Mouse (Mus musculus) left cerebral cortex, postnatal 36 days (tissue): ENCODE results near the gene Taok2. TPM values are rescaled to one million over a fixed set of nuclear protein-coding genes. Genes with fewer than 3 reads are reported as not detected.

Experiments used
- DNase-seq, 2 experiments: peaks; one replicate each; pipeline ENCODE4 v3.0.0; 2021 to 2022; ENCODE audit warnings: low spot score in 2 of 2, mixed read lengths in 1 of 2
- intact Hi-C: fragments of 180-260 bp; cut with DNase I; formaldehyde crosslinking; loops from one replicate; pipeline ENCODE4 v1.15.1; 2025
- total RNA-seq, 2 experiments: library from RNA; stranded (reverse); gene quantifications; 2 replicates each; pipeline ENCODE4 v1.2.3; 2021

Taok2 gene
- total RNA-seq, 2 experiments from 2014 or later: 152 to 156 TPM

- DNase-seq: no peak
- intact Hi-C loops: no loop called here
Observed at GRCm38 (mm10) chr7:126845516-126845915, 39.0 kb downstream of the Taok2 start.

GRCm38 (mm10) chr7:126843276-126843675 is 41.2 kb downstream of the Taok2 start:
- intact Hi-C loops: no loop called here
- DNase-seq: no peak

DNA sequence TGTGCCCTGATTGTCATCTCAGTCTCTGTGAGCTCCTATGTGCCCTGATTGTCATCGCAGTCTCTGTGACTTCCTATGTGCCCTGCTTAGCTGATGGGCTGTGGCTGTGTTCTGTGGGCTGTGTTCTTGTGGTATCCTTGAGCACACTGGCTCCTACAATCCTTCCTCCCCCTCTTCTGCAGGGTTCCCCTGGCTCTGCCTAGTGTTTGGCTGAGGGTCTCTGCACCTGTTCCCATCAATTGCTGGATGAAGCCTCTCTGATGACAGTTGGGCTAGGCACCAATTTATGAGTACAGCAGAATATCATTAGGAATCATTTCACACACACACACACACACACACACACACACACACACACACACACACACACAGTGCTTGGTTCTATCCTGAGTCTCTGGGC is 51.2 kb downstream of the Taok2 start:
- DNase-seq: no peak
- intact Hi-C loops: no loop called here

- intact Hi-C loops: loop anchor here (1.0 kb wide), 1 partner anchor 30 kb away; the partner anchor contains the start of gene Ino80e
- peak; percentile 71 to 73 for DNase-seq
Observed at GRCm38 (mm10) chr7:126832036-126832598, 52.4 kb downstream of the Taok2 start.

DNA sequence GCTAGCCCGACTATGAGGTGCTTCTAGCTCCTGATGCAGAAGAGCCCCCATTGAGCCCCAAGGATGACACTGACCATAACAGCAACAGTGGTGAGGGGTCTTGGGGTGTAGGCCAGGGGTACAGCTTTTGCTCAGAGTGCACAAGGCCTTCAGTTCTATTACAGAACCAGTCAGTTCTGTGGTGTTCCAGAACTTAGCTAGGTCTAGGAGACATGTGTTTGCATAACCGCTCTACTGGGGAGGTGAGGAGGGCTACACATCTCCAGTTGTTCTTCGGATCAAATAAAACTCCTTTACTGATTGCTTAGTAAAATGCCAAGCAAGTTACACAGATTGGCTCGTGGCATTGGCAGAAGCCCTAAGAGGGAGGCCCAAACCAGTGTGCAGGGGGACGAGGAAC is 53.0 kb downstream of the Taok2 start, which contains the start of gene 4930451I11Rik:
TSS of gene 4930451I11Rik (minus strand) at position 101 of the 400 bp plus-strand sequence.
- intact Hi-C loops: loop anchor here (2.0 kb wide), 1 partner anchor 279 kb away; no protein-coding TSS in a partner anchor
- DNase-seq: no peak

- intact Hi-C loops: no loop called here
- DNase-seq: no peak
Observed at GRCm38 (mm10) chr7:126825952-126826351, 58.6 kb downstream of the Taok2 start.

- no peak for DNase-seq
- intact Hi-C loops: no loop called here
Observed at GRCm38 (mm10) chr7:126825403-126825802, 59.1 kb downstream of the Taok2 start.

GRCm38 (mm10) chr7:126823940-126824339 is 60.6 kb downstream of the Taok2 start:
- no peak for DNase-seq
- intact Hi-C loops: no loop called here

DNA sequence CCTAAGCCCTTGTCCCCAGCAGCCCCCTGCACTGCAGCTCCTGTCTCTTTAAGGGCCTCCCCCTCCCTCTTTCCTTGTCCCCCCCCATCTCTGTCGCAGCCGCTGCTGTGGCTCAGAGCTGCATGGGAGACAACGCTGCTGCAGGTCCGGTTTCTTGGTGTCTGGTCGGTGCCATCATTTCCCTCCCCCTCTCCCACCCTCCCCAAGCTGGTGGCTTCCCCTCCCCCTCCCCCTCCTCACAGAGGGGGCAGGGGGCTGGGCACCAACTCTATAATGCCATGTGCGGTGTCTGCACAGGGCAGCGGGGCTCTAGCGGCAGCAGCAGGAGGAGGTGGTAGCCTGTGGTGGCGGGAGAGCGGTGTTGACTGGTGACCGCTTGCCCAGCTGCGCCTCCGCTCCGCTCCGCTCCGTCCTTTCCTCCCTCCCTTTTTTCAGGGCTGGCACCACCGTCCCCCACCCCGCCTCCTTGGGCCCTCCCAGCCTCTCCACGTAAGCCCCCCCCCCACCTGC is 61.2 kb downstream of the Taok2 start:
- peak in 1 of 2 experiments; percentile 43 for DNase-seq

GRCm38 (mm10) chr7:126822741-126823140 is 61.8 kb downstream of the Taok2 start:
- intact Hi-C loops: no loop called here
- no peak for DNase-seq

More for the DNA sequence above, 61.2 kb downstream of the Taok2 start:
- intact Hi-C loops: no loop called here

DNA sequence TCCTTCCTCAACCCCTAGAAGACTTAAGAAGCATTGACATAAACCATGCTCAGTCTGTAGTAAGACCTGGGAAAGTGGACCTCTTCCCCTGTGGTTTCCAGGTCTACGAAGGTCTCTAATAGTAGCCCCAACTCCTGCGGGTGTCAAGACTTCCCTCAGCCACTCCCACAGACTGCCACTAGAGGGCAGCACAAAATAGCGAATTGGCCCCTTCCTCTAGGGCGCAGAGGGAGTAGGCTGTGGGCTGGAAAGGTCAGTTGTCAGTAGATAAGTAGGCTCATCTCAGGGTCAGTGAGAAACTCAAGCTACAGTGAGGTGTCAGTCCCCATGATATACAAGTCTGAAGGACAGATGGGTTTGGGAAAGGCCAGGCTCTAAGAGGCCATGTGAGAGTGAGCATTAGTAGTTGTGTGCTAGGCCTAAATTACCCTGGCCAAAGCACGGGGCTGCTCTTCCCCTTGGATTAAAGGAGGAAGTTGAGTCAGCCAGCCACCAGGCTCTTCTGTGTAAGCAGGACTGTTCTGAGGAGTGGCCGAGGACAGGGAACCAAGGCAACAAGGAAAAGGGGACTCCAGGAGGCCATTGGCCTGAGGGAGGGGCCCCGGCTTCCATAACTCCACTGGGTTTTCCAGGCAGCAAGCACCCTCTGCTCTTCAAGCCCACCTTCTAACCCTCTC is 62.5 kb downstream of the Taok2 start:
- DNase-seq: peak; percentile 71 to 78
- intact Hi-C loops: no loop called here

GRCm38 (mm10) chr7:126818818-126819217 is 65.7 kb downstream of the Taok2 start:
- no peak for DNase-seq
- intact Hi-C loops: loop anchor here (10.0 kb wide), 1 partner anchor 366 kb away; no protein-coding TSS in a partner anchor

DNA sequence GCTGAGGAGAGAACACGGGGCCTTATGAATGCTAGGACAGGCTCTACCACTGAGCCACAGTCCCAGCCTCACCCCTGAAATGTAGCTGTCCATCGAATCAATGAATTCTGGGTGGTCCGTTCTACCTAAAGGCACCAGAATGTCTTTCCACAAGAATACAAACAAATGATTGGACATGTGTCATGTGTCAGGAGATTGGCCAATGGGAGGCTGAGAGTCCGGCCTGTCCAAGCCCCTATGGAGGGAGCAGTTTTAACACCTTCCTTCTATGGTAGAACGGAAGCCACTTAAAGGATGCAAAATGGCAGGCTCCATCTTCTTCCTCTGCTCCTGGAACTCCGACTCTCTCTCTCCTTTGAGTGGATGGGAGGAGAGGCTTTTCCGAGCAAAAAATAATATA is 66.9 kb downstream of the Taok2 start:
- no peak for DNase-seq
- intact Hi-C loops: loop anchor here (10.0 kb wide), 1 partner anchor 367 kb away; no protein-coding TSS in a partner anchor

DNA sequence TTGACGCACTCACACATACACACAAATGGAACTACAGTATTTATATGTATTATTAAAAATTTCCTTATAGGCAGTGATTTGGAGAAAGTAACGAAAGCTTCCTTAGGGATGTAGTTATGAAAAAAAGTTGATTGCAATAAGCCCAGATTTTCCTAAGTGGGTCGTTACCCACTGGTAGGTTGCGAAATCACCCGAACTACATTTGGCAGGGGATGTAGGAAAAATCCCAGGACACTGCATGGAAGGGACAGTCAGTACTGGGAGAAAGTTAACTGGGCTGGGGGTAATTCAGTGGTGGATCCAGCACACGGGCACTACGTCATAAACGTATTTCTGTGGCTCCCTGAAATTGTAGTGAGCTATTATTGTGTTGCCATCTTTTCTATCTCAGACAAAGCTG is 68.0 kb downstream of the Taok2 start:
- intact Hi-C loops: loop anchor here (10.0 kb wide), 1 partner anchor 368 kb away; no protein-coding TSS in a partner anchor
- no peak for DNase-seq

DNA sequence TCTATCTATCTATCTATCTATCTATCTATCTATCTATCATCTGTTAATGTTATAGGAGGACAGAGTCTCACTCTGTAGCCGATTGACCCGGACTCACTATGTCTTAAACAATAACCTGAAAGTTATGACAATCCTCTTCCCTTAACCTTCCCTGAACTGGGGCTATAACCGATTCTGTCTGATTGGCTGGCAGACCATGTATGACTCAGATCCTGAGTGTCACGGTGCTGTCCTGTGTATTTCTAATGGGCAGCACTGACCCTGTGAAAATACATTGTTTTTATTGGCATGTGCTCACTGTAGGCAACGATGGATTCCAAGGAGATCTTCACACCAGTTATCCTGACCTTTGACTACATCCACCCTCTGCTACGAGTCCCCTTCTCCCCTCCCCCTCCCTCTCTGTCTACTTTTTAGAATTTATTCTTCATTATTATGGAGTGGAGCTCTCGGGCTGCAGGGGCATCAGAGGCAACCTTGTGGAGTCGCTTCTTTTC is 68.7 kb downstream of the Taok2 start:
- no peak for DNase-seq
- intact Hi-C loops: loop anchor here (10.0 kb wide), 1 partner anchor 369 kb away; no protein-coding TSS in a partner anchor

Other genes starting within 250 kb of the Taok2 start
- 10 to 100 TPM; 27.2 to 38.4 TPM for gene Sgf29, start 235.4 kb downstream of the Taok2 start, total RNA-seq
- gene Sult1a1, start 208.3 kb downstream of the Taok2 start, total RNA-seq: 10 to 100 TPM in 1 of 2 experiments, 1 to 10 TPM in 1; 9.6 to 15.9 TPM
- 100 to 1,000 TPM in 1 of 2 experiments, 10 to 100 TPM in 1; 85.8 to 109 TPM for gene Bola2, start 189.3 kb downstream of the Taok2 start, total RNA-seq
- 10 to 100 TPM; 17.6 to 20.3 TPM for gene Slx1b, start 188.9 kb downstream of the Taok2 start, total RNA-seq
- 100 to 1,000 TPM; 159 to 176 TPM for gene Coro1a, start 176.9 kb downstream of the Taok2 start, total RNA-seq
- 100 to 1,000 TPM; 148 to 172 TPM for gene Mapk3, start 125.1 kb downstream of the Taok2 start, total RNA-seq
- 1 to 10 TPM in 1 of 2 experiments, under 1 TPM in 1; 0.99 to 3.0 TPM for gene Gdpd3, start 118.4 kb downstream of the Taok2 start, total RNA-seq
- gene Ypel3, start 107.7 kb downstream of the Taok2 start, total RNA-seq: 100 to 1,000 TPM; 303 to 345 TPM
- under 1 TPM; 0.54 to 0.68 TPM for gene Tbx6, start 103.2 kb downstream of the Taok2 start, total RNA-seq
- 10 to 100 TPM; 47.5 to 49.9 TPM for gene Ppp4c, start 92.2 kb downstream of the Taok2 start, total RNA-seq
- gene Fam57b, start 87.0 kb downstream of the Taok2 start, total RNA-seq: 10 to 100 TPM; 81.6 to 84.1 TPM
- not detected for gene 4930451I11Rik, start 53.1 kb downstream of the Taok2 start, total RNA-seq
- gene Doc2a, start 37.3 kb downstream of the Taok2 start, total RNA-seq: 10 to 100 TPM; 56.3 to 67.0 TPM
- gene Hirip3, start 22.7 kb downstream of the Taok2 start, total RNA-seq: 10 to 100 TPM; 31.1 to 33.8 TPM
- 10 to 100 TPM; 47.8 to 49.4 TPM for gene Ino80e, start 22.3 kb downstream of the Taok2 start, total RNA-seq
- gene Tmem219, start 38.2 kb upstream of the Taok2 start, total RNA-seq: 10 to 100 TPM; 22.4 to 25.3 TPM
- 100 to 1,000 TPM; 149 to 167 TPM for gene Kctd13, start 44.2 kb upstream of the Taok2 start, total RNA-seq
- 10 to 100 TPM; 47.2 to 53.0 TPM for gene Asphd1, start 64.9 kb upstream of the Taok2 start, total RNA-seq
- 100 to 1,000 TPM; 413 to 414 TPM for gene Sez6l2, start 65.9 kb upstream of the Taok2 start, total RNA-seq
- 100 to 1,000 TPM; 182 to 199 TPM for gene Cdipt, start 91.2 kb upstream of the Taok2 start, total RNA-seq
- not detected for gene Cdiptos, start 91.4 kb upstream of the Taok2 start, total RNA-seq
- 1 to 10 TPM; 6.8 to 8.6 TPM for gene Mvp, start 129.9 kb upstream of the Taok2 start, total RNA-seq
- gene Pagr1b, start 131.8 kb upstream of the Taok2 start, total RNA-seq: under 1 TPM in 1 of 2 experiments, not detected in 1; 0.99 TPM
- gene Pagr1a, start 132.6 kb upstream of the Taok2 start, total RNA-seq: 10 to 100 TPM; 25.4 to 28.8 TPM
- 10 to 100 TPM; 36.5 to 50.3 TPM for gene Gm42742, start 136.4 kb upstream of the Taok2 start, total RNA-seq
- gene Prrt2, start 136.5 kb upstream of the Taok2 start, total RNA-seq: 100 to 1,000 TPM; 213 to 222 TPM
- gene Maz, start 142.3 kb upstream of the Taok2 start, total RNA-seq: 100 to 1,000 TPM; 227 to 234 TPM
- 1 to 10 TPM; 5.3 to 8.2 TPM for gene Kif22, start 157.8 kb upstream of the Taok2 start, total RNA-seq
- gene Zg16, start 202.6 kb upstream of the Taok2 start, total RNA-seq: not detected
- gene AI467606, start 206.7 kb upstream of the Taok2 start, total RNA-seq: 1 to 10 TPM; 1.1 to 1.3 TPM
- under 1 TPM in 1 of 2 experiments, not detected in 1; 0.63 TPM for gene Qprt, start 237.5 kb upstream of the Taok2 start, total RNA-seq